Mouse (Mus musculus): ENCODE measurements around the gene Eif1ad.
"Not testable (repeated sequence)": the region's sequence is repeated elsewhere in the genome, so short reads cannot be mapped to it uniquely, and the experiment has no call there.

Eif1ad gene

DNA sequence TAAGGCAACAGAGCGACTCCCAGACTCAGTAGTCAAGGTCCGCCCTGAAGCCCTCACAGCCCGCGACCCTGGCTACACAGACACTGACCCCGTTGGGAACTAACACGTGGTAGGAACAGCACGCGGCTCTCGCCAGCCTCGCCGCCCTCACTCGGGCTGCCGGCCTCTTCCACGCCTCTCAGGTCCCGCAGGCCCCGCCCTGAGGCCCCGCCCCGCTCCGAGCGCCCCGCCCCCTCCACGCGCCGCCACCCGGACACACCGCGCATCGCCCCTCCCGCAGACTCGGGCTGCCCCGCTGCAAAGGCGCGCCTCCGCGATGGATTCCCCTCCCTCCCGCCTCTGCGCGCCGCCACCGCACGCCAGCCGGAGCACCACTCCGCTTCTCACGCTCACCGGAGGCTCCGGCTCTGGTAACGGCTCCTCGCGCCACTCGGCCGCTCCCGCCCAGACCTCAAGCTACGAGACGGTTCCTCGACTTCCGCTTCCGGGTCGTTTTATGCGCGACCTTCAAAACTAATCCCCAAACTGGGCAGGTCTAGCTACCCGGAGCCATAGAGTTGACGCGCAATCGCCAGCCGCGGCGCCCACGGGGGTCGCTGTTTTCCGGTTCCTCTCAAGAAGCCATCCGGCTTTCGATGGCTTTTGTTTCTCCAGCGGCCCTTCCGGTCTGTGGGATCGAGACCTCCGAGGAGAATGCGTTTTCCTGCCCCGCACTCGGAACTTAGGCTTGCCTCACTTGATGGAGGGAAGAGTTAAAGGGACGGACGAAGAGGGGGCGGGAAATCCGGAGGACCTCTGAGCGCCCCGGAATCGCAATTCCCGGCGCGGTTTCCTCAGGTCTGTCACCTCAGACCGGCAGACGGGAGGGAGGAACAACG is at the start of gene Eif1ad:
Gene Eif1ad (plus strand): TSS at position 567 of the 878 bp plus-strand sequence.
- DNase-seq (ENCODE audit: low read depth in 1 of 2, low spot score in 2 of 2), result peak; percentile 86 to 94

DNA sequence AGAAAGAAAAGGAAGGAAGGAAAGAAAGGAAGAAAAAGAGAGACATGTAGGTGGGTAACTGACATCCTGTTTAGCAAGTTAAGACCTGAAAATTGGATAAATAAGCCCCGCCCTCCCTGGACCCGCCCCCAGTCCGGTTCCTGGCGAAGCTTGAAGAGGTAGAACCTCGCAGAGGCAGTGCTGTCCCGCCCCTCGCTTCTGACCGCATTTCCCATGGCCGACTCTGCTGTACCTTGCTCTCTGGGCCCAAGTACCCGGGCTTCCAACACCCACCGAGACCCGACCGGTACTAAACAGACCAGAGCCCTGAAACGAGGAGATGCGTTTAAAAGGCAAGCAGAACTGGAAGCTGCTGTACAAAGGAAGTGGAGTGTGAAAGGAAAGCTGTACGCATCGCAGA is 42.7 kb upstream of the Eif1ad start:
- no peak for DNase-seq (ENCODE audit: low read depth in 1 of 2, low spot score in 2 of 2)

DNA sequence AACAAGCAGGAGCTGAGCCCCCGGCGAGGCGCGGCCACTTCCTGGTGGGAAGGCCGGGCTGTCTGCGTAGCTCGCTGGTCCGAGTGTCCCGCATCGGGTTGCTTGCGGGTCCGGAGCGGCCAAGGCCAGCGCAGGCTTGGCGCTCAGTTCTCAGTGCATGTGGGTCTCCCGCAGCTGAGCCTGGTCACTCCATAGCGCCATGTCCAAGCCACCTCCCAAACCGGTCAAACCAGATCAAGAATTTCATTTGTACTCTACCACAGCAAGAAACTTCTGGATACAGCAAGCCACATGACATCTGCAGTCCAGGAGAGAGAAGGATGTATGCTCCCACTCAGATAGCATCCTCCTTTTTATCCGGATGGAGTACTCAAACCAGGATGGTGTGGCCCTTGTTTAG is 38.6 kb upstream of the Eif1ad start:
- DNase-seq (ENCODE audit: low read depth in 1 of 2, low spot score in 2 of 2), result no peak

DNA sequence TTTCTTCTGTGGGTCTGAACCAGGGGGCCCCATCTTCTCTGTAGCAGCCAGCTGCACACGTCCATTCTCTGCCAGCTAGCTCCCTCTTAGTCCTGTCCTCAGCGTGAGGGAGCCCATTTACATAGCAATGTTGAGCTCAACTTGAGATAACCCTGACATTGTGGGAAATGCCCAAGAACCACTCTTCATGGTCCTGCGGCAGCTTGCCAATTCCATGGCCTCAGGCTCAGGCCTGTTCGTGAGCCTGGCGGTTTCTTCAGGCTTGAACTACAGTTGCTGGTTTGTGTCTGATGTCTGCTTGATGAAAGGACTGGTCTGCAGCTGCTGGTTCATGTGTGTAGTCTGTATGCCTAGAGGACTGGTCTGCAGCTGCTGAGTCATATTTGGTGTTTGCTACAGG is 31.8 kb upstream of the Eif1ad start:
- DNase-seq (ENCODE audit: low read depth in 1 of 2, low spot score in 2 of 2), result no peak

DNA sequence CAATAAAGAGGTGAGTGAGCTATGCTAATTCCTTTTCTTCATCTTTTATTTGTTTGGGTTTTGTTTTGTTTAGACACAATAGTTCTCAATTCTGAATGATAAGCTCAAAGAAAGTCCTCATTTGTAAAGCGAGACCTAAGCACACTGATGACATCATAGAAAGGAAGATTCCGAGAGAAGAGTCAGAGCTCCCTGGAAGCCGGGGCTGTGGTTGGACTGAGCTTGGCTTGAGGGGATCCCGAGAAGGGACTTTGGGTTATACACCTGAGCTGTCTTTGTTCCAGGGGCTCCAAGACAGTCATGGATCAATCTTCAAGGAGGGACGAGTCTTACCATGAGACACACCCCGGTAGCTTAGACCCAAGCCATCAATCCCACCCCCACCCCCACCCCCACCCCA is 31.1 kb upstream of the Eif1ad start, which contains the start of gene Catsper1:
Gene Catsper1 (plus strand): TSS at position 301 of the 400 bp plus-strand sequence.
- DNase-seq (ENCODE audit: low read depth in 1 of 2, low spot score in 2 of 2), result no peak

DNA sequence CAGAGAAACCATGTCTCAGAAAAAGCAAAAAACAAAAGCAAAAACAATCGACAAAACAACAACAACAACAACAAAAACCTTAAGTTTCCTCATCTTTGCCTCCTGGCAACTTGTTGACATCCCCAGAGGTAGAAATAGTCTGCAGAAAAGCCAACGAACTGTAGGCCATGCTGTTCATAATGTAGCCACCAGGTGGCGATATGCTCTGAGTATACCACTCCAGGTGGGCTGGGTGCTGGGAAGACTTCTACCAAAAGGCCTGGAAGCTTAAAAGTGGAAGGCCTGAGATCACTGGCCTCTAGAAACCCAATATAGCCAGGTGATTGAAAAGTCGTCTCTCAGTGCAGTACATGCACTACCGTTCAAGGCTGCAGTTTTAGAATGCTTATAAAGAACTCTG is 28.6 kb upstream of the Eif1ad start:
- peak in 1 of 2 experiments; percentile 44 for DNase-seq (ENCODE audit: low read depth in 1 of 2, low spot score in 2 of 2)

DNA sequence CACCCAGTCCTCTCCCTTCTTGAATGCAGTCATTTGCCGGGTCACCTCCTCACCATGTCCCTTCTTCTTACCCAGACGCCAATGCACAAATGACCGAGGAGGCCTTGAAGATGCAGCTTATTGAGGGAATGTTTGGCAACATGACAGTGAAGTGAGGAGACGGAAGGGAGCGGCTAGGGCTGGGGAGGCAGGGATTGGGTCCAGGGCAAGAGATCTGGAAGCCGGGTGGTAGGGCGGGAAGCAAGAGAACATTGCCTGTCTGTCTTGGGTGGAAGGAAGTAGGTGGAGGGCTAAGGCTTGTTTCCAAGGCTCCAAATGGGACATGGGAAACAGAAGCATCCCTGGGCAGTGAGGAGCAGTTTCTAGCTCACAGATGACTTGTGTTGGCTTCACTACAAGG is 25.2 kb upstream of the Eif1ad start:
- DNase-seq (ENCODE audit: low read depth in 1 of 2, low spot score in 2 of 2), result no peak

DNA sequence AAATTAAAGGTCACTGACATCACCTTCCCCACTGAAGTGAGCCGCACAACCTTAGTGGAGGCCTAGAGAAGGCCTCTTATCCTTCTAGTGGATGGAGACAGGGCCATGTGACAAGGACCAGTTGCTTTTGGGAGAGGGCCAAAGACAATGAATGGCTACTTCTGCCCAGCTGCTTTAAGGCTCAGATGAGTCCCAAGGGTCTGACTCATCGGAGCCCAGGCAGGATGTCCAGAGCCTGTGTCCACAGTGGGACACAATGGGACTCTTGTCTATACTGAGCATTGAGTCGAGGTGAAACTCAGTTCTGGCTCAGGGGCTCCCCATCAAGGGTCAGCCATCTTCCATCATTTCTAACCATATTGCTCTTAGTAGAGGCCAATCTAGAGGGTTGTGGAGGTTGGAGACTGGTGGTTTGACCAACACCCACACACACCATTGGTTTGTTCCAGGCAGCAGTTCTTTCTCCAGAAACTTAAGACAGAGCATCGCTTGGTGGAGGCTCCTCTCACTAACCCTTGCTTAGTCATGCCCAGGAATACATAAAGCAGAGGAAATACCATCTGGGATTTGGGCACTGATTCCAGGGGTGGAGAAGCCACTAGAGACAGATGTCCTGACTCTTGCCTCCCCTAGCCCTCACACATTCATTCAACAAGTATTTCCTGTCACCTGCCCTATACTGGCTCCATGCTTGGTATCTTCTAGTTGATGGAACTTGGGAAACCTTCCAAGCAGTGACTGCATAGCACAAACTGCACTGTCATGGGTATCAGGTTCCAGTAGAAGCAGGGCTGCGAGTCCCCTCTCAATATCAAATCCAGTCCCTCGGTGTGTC is 21.0 kb upstream of the Eif1ad start:
- no peak for DNase-seq (ENCODE audit: low read depth in 1 of 2, low spot score in 2 of 2)

DNA sequence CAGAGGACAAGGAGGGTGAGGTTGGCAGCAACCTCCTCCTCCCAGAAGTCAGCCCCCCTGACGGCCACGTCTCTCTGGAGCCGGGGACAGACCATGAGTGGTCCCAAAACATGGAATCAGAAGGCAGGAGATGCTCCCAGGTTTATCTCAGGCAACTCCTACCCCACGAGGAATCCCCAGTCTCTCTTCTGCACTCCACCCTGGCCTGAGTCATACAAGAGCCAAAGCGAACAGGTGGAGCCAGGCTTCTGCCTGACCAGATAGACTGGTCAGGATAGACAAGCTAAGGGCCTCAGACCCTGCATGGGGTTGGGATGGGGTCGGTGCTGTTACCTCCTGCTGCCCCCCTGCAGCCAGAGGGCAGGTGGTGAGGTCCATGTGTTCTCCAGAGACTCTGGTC is 18.5 kb upstream of the Eif1ad start:
- no peak for DNase-seq (ENCODE audit: low read depth in 1 of 2, low spot score in 2 of 2)

DNA sequence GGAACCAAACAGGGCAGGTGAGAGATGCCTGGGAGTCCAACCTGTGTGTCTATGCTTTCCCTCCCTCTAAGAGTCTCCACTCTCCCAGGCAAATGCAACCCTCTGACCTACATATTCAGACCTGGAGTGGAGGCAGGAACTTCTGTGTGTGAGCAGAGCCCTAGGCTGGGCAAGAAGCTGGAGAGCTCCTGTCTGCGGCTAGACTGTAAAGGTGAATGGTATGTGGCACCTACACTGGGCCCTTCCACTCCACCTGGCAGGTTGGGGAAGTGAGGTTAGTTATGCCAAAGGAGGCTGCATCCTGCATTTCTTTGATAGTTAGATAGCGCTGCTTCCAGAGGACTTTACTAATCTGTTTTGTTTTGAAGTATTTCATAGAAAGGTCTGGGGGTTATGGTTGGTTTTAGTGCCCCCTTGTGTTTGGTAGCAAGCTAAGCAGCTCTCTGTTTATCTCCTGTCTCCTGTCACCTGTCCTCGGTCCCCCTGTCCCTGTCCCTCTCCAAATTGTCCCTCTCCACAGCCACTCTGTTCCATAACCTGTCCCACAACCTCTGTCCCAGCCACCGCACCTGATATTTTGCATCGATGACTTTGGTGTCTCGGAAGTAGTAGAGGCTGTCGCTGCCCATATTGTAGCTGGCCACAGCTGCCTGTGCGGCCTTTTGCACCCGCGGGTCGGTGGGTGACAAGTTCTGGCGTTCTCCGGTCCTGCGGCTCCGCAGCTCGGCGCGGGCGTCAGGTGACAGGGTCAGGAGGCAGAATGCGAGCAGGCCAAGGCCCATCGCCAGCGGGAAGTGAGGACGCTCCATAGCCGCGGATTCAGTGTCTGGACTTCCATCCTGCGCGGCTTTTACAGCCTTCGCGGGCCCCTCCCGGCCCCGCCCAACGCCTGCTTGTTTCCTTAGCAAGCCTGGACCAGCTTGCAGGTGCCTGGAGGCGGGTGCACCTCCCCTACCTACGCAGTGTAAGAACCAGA is 17.7 kb upstream of the Eif1ad start:
- no peak for DNase-seq (ENCODE audit: low read depth in 1 of 2, low spot score in 2 of 2)

DNA sequence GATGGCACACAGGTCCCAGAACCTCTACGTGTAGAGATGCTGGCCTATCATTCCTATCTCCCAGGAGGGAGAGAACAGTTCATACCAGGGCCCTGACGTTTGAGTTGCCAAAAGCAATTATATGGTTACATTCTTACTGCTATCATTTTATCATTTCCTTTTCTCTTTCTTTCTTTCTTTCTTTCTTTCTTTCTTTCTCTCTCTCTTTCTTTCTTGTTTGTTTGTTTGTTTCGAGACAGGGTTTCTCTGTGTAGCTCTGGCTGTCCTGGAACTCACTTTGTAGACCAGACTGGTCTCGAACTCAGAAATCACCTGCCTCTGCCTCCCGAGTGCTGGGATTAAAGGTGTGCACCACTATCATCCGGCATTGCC is 17.1 kb upstream of the Eif1ad start, which contains the start of gene Cst6:
Gene Cst6 (minus strand): TSS at position 73 of the 372 bp plus-strand sequence.
- not testable (repeated sequence) for DNase-seq (ENCODE audit: low read depth in 1 of 2, low spot score in 2 of 2)

DNA sequence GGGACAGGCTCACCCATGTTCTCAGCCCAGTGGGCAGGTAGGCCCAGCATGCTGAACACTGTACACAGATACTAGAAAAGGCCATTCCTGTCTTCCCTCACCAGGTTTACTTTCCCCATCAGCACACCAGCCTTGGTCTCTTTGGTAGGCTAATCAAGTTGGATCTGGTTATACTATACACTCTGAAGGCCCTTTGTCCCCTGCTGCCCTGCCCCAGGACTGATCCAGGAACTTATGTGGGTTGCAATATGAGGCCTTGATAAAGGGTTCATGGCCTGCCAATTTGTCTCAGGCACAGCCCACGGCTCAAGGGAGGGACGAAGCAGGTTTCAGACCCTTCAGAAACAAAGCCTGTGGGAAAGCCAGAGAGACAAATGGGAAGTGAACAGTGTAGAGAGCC is 12.9 kb upstream of the Eif1ad start:
- DNase-seq (ENCODE audit: low read depth in 1 of 2, low spot score in 2 of 2), result no peak

DNA sequence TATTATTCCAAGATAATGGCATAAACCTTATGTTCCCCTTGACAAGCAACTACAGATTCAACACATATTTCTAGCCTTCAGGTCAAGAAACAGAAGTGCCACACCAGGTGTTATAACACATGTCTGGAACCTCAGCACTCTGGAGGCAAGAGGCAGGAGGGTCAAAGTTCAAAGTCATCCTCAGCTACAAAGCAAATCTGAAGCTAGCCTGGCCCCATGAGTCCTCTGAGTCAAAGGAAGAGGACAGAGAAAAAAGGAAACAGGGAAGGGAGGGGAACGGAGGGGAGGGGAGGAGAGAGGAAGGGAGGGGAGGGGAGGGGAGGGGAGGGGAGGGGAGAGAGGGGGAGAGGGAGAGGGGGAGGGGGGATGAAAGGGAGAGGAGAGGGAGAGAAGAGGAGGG is 10.5 kb upstream of the Eif1ad start:
- no peak for DNase-seq (ENCODE audit: low read depth in 1 of 2, low spot score in 2 of 2)

DNA sequence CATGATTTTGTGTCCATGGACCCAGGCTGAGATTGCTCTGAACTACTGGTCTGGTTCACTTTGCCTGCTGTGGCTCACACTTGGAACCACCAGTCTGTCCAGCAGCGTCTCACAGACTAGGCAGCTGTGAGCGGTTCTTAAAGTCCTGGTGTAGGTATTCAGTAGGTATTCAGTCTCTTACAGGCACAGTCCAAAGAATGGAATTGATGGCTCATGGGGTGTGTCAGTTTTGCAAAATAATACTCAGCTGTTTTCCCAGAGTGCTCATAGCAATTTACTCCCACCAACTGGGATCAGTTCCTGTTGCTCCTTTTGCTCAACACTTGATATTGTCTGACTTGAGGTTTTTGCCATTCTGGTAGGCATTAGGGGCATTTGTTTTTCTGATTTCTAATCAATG is 4.4 kb upstream of the Eif1ad start:
- no peak for DNase-seq (ENCODE audit: low read depth in 1 of 2, low spot score in 2 of 2)

DNA sequence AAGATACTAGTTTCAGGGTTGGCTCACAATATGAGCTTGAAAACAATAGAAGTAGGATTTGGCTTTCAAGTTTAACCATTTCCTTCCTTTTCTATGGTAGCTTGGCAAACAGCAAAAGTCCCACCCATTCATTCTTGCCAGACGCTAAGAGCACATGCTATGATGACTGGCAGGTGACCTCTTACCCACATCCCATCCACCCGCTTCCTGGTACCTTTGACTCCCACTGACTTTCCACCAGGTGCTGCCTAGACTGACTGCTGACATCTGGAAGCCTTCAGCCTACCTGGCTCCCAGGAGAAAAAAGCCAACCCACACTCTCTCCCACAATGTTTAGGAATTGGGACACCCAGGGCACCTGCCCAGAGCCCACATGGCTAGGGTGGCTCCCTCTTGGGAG is 2.4 kb upstream of the Eif1ad start:
- DNase-seq (ENCODE audit: low read depth in 1 of 2, low spot score in 2 of 2), result no peak

DNA sequence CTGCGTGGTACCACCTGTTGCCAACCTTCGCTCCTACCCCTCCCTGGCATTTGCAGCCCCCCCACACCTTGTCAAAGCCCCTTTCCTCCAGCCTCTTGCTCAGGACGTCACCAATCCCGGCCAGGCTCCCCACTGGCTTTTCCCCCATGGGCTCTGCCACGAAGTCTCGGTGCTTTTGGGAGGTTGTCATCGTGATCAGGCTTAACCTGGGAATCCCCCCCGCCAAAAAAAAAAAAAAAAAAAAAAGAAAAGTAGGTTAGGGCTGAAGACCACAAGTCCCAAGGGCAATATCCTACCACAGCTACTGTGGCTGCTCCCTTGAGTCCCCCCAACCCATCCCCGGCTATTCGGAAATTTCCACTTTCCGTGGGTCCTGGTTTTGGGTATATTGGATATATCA is 790 bp upstream of the Eif1ad start:
- no peak for DNase-seq (ENCODE audit: low read depth in 1 of 2, low spot score in 2 of 2)

DNA sequence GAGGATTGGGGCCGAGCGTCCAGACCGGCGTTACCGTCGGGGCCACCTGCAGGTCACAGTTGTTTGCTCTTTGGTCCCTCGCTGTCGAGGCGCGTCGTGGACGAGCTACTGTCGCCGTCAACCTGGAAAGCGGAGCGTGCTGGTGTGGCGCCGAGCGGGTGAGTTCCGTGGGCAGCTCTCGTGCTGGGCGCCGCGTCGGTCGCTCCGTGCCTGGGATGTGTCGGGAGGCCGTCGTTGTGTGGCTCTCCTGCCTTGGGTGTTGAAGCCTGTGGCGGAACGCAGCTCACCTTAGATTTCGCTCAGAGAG is 465 bp downstream of the Eif1ad start, which contains the start of gene Banf1:
Gene Banf1 (minus strand): TSS at position 116 of the 307 bp plus-strand sequence.
- no peak for DNase-seq (ENCODE audit: low read depth in 1 of 2, low spot score in 2 of 2)

DNA sequence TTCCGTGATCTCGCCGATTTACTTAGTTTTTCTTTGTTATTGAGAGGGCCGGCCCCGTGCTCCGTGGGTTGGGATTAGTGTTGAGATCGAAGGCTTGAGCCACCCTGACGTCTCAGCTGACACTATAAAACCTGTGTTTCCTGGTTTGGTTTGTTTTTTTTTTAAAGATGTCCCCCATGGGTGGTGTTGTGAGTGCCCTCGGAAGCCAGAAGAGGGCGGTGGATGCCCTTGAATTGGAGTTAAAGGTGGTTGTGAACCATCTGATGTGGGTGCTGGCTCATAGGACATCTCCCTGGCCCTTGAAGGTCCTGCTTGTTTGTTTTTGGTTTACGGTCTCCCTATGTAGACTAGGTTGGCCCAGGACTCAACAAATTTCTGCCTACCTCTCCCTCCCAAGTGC is 914 bp downstream of the Eif1ad start:
- DNase-seq (ENCODE audit: low read depth in 1 of 2, low spot score in 2 of 2), result no peak

DNA sequence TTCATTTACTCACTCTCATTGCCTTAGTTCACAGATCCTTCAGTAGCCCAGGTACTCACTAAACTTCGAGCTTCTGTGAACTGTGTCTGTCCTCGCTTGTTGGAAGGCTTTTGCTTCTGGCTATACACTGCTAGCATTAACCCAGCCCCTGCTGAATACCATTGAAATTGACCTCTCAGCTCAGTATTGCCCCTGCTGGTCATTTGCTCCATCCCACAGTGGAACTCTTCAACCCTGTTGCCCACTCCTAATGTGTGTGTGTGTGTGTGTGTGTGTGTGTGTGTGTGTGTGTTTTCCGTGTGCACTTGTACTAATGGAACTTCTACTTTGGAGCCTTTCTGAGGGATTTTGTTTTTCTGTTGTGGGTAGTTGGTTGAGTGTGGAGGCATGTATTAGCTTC is 4.4 kb downstream of the Eif1ad start:
- DNase-seq (ENCODE audit: low read depth in 1 of 2, low spot score in 2 of 2), result no peak

DNA sequence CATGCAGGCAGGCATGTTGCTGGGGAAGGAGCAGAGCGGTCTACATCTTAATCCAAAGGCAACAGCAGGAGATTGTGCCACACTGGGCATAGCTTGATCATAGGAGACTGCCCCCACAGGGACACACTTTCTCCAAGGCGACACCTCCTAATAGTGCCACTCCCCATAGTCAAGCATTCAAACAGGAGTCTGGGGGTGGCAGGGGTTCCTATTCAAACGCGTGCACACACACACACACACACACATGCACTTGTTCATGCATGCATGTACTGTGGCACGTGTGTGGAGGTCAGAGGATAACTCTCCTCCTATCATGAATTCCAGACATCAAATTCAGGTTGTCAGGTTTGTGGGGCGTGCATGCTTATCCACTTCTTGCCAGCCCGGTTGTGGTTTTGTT is 6.2 kb downstream of the Eif1ad start:
- no peak for DNase-seq (ENCODE audit: low read depth in 1 of 2, low spot score in 2 of 2)

DNA sequence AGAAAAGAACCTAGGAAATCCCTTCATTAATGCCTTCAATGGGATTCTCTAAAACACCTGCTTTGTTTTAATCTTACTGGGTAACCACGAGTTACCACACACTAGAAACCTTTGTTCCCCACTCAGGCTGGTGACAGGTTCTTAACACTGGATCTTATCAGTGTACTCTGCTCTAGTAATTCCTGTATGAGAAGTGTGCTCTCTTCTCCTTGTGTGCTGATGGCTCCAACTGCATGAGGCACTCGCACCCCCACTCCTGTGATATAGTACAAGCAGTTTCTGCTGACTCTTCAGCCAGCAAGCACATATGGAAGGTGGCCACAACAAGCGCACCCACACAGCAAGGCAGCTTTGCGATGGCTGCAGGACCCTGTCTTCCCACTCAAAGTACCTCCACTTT is 7.6 kb downstream of the Eif1ad start:
- DNase-seq (ENCODE audit: low read depth in 1 of 2, low spot score in 2 of 2), result no peak
